Mouse (Mus musculus): Measurements from ENCODE around the gene Mettl11b.

DNA sequence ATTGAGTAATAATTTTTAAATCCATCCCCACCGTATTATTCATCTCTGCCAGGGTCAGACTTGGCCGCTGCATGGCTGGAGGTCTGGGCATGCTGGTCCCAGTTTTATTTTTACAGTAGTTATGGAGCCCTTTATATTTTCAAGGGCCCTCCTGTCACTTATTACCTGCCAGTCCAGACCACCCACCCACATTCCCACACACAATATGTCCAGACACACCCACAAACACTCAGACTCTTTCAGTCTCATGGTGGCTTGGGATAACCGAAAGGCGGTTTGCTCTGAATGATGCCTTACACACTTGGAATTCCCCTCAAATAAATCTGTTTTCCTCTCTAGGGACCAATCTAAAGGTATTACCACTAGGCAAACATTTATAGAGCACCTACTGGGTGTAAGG lies 55.1 kb downstream of the Mettl11b start:
- TF ChIP-seq CTCF (IDR thresholded peaks at IDR 0.05) (no peak), POLR2A (IDR thresholded peaks at IDR 0.05; ENCODE audit: insufficient read depth, low read depth, low read length) (no peak)

Data from heart, adult 2 months (tissue).